Mouse (Mus musculus): ENCODE results near the gene Vopp1. TPM values are rescaled to one million over a fixed set of nuclear protein-coding genes. Genes with fewer than 3 reads are reported as not detected.

Gene Vopp1
- polyA plus RNA-seq, 1 experiment, result 7.6 TPM

GRCm38 (mm10) chr6:57765095-57765878 is 59.7 kb downstream of the Vopp1 start:
- Histone ChIP-seq H3K4me3 (replicated peaks) (no peak overlapping the region), H3K4me1 (peaks cover 83% of the 10 kb centered on the region), H3K36me3 (replicated peaks; ENCODE audit: low read length) (peaks cover 85% of the 10 kb centered on the region), H3K9me3 (no peaks in the 10 kb centered on the region), H3K27me3 (replicated peaks) (no peaks in the 10 kb centered on the region)
- no peak for TF ChIP-seq FLI1 (IDR thresholded peaks at IDR 0.05; ENCODE audit: low read length)
- TF ChIP-seq GATA1 (IDR thresholded peaks at IDR 0.05; ENCODE audit: borderline replicate concordance, low read length), result no peak

GRCm38 (mm10) chr6:57763054-57763453 is 61.9 kb downstream of the Vopp1 start:
- Histone ChIP-seq H3K4me3 (replicated peaks) (no peak overlapping the region), H3K9me3 (no peaks in the 10 kb centered on the region), H3K27me3 (replicated peaks) (no peaks in the 10 kb centered on the region), H3K4me1 (peaks cover 67% of the 10 kb centered on the region), H3K36me3 (replicated peaks; ENCODE audit: low read length) (peaks cover 86% of the 10 kb centered on the region)
- no peak for TF ChIP-seq GATA1 (IDR thresholded peaks at IDR 0.05; ENCODE audit: borderline replicate concordance, low read length)
- no peak for TF ChIP-seq FLI1 (IDR thresholded peaks at IDR 0.05; ENCODE audit: low read length)

- Histone ChIP-seq H3K4me3 (replicated peaks) (peak overlapping the region; percentile 38), H3K4me1 (peaks cover 71% of the 10 kb centered on the region), H3K36me3 (replicated peaks; ENCODE audit: low read length) (peaks cover 87% of the 10 kb centered on the region), H3K9me3 (no peaks in the 10 kb centered on the region), H3K27me3 (replicated peaks) (no peaks in the 10 kb centered on the region)
- TF ChIP-seq GATA1 (IDR thresholded peaks at IDR 0.05; ENCODE audit: borderline replicate concordance, low read length), result no peak
- no peak for TF ChIP-seq FLI1 (IDR thresholded peaks at IDR 0.05; ENCODE audit: low read length)
These were observed 70.8 kb downstream of the Vopp1 start for GRCm38 (mm10) chr6:57753962-57754759.

GRCm38 (mm10) chr6:57745748-57746129 is 79.2 kb downstream of the Vopp1 start:
- Histone ChIP-seq H3K27me3 (replicated peaks) (no peaks in the 10 kb centered on the region), H3K4me3 (replicated peaks) (peak overlapping the region; percentile 17), H3K4me1 (peaks cover 59% of the 10 kb centered on the region), H3K36me3 (replicated peaks; ENCODE audit: low read length) (peaks cover 26% of the 10 kb centered on the region), H3K9me3 (peaks cover 5% of the 10 kb centered on the region; the same call in 1 of the 2 replicates)
- TF ChIP-seq FLI1 (IDR thresholded peaks at IDR 0.05; ENCODE audit: low read length) (no peak), GATA1 (IDR thresholded peaks at IDR 0.05; ENCODE audit: borderline replicate concordance, low read length) (no peak)

GRCm38 (mm10) chr6:57744974-57745747 is 79.8 kb downstream of the Vopp1 start:
- Histone ChIP-seq H3K4me3 (replicated peaks) (peak overlapping the region; percentile 17), H3K4me1 (peaks cover 56% of the 10 kb centered on the region), H3K36me3 (replicated peaks; ENCODE audit: low read length) (peaks cover 24% of the 10 kb centered on the region), H3K9me3 (peaks cover 5% of the 10 kb centered on the region; the same call in 1 of the 2 replicates), H3K27me3 (replicated peaks) (no peaks in the 10 kb centered on the region)
- TF ChIP-seq GATA1 (IDR thresholded peaks at IDR 0.05; ENCODE audit: borderline replicate concordance, low read length), result no peak; the same call in 2 of the 3 replicates
- TF ChIP-seq FLI1 (IDR thresholded peaks at IDR 0.05; ENCODE audit: low read length), result no peak

- TF ChIP-seq GATA1 (IDR thresholded peaks at IDR 0.05; ENCODE audit: borderline replicate concordance, low read length), result no peak
- TF ChIP-seq FLI1 (IDR thresholded peaks at IDR 0.05; ENCODE audit: low read length), result no peak
- peaks cover 25% of the 10 kb centered on the region for H3K36me3 ChIP-seq (replicated peaks; ENCODE audit: low read length)
- H3K4me3 ChIP-seq (replicated peaks), result peak overlapping the region; percentile 67
- H3K27me3 ChIP-seq (replicated peaks), result no peaks in the 10 kb centered on the region
- peaks cover 47% of the 10 kb centered on the region for H3K4me1 ChIP-seq
- H3K9me3 ChIP-seq, result peaks cover 5% of the 10 kb centered on the region; the same call in 1 of the 2 replicates
These were observed 80.8 kb downstream of the Vopp1 start for GRCm38 (mm10) chr6:57744123-57744522.

GRCm38 (mm10) chr6:57743333-57743732 is 81.6 kb downstream of the Vopp1 start:
- Histone ChIP-seq H3K4me3 (replicated peaks) (no peak overlapping the region), H3K36me3 (replicated peaks; ENCODE audit: low read length) (peaks cover 19% of the 10 kb centered on the region), H3K9me3 (peaks cover 3% of the 10 kb centered on the region; the same call in 1 of the 2 replicates), H3K27me3 (replicated peaks) (no peaks in the 10 kb centered on the region), H3K4me1 (peaks cover 44% of the 10 kb centered on the region)
- no peak for TF ChIP-seq FLI1 (IDR thresholded peaks at IDR 0.05; ENCODE audit: low read length)
- no peak for TF ChIP-seq GATA1 (IDR thresholded peaks at IDR 0.05; ENCODE audit: borderline replicate concordance, low read length)

GRCm38 (mm10) chr6:57742749-57743148 is 82.2 kb downstream of the Vopp1 start:
- H3K4me1 ChIP-seq, result peaks cover 44% of the 10 kb centered on the region

GRCm38 (mm10) chr6:57721347-57721746 is 103.6 kb downstream of the Vopp1 start:
- no peaks in the 10 kb centered on the region for H3K27me3 ChIP-seq (replicated peaks)
- H3K4me3 ChIP-seq (replicated peaks), result no peak overlapping the region
- no peak for TF ChIP-seq GATA1 (IDR thresholded peaks at IDR 0.05; ENCODE audit: borderline replicate concordance, low read length)
- TF ChIP-seq FLI1 (IDR thresholded peaks at IDR 0.05; ENCODE audit: low read length), result no peak
- H3K36me3 ChIP-seq (replicated peaks; ENCODE audit: low read length), result peaks cover 27% of the 10 kb centered on the region
- peaks cover 10% of the 10 kb centered on the region for H3K4me1 ChIP-seq
- H3K9me3 ChIP-seq, result no peaks in the 10 kb centered on the region

More at GRCm38 (mm10) chr6:57742749-57743148, 82.2 kb downstream of the Vopp1 start:
- TF ChIP-seq FLI1 (IDR thresholded peaks at IDR 0.05; ENCODE audit: low read length) (no peak), GATA1 (IDR thresholded peaks at IDR 0.05; ENCODE audit: borderline replicate concordance, low read length) (no peak)
- H3K9me3 ChIP-seq, result no peaks in the 10 kb centered on the region
- no peaks in the 10 kb centered on the region for H3K27me3 ChIP-seq (replicated peaks)
- peaks cover 18% of the 10 kb centered on the region for H3K36me3 ChIP-seq (replicated peaks; ENCODE audit: low read length)
- H3K4me3 ChIP-seq (replicated peaks), result no peak overlapping the region
